Mouse (Mus musculus) embryo, embryonic 11 days (tissue): ENCODE measurements around the gene Flot2.

Experiments used
- DNase-seq: peaks from one replicate; pipeline ENCODE4 v3.0.0-alpha.2; 2015

Flot2 gene

GRCm38 (mm10) chr11:78065906-78066305, 28.2 kb downstream of the Flot2 start:
- no peak for DNase-seq

DNA sequence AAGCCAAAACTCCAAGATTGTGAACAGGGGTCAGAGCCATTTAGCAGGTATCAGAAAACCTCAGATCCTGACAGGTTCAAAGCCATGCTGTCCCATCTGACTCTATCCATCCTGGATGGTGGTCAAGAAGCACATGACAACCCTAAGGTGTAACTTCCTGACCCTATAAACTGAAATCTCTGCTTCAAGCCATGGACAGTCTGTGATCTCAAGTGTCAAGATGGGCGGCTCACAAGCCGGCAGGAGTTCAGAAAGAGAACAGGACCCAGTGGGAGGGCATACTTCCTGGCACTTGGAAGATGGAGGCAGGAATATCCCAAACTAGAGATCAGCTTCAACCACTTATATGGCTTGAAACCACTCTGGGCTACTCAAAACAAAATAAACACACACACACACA, 28.9 kb downstream of the Flot2 start:
- no peak for DNase-seq

DNA sequence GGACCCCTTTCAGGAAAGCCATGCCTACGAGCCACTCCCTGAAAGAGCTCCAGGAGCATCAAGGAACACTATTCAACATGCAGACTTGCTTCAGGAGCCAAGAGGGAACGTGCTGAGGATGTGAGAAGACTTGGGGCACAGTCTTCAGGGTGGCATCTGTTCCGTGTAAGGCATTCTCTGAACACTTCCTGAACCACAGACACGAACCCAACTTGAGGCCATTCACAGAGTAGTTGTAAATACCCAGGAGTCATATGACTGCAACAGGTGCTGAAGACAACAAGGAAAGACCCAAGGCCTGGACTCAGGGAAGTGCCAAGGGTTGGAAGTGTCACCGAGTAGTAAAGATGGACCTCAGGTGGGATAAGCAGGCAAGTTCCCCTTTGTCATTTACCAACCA, 29.8 kb downstream of the Flot2 start:
- no peak for DNase-seq

DNA sequence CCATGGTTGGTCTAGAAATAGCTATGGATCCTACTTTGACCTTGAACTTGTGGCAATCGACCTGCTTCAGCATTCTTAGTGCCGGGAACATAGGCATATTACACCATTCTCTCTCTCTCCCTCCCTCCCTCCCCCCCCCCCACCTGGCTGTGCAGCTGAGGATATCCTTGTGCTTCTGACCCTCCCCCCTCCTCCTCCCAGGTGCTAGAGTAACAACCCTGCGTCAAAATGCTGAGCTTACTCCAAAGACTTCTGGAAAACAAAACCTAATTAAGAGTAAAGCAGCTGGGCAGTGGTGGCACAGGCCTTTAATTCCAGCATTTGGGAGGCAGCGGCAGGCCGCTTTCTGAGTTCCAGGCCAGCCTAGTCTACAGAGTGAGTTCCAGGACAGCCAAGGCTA, 31.4 kb downstream of the Flot2 start:
- no peak for DNase-seq

GRCm38 (mm10) chr11:78069646-78070045, 31.9 kb downstream of the Flot2 start:
- DNase-seq: no peak

DNA sequence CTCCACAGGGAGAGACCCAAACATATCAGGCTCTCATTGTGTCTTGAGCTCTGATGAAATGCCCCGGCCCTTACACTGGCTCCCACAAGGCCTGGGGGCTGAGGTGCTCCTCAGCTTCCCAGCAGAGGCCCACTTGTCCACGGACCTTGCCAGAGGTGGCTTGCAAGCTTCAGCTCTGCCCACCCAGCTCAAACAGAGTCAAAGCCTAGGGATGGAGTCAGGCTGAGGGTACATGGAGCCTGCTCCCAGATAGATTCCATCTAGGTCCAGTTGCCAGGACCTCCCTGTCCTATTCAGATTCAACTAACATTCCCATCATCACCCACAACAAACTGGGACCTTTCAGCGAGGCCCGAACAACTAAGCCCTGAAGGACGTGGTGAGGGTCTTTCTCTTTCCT, 34.2 kb downstream of the Flot2 start:
- DNase-seq: no peak

DNA sequence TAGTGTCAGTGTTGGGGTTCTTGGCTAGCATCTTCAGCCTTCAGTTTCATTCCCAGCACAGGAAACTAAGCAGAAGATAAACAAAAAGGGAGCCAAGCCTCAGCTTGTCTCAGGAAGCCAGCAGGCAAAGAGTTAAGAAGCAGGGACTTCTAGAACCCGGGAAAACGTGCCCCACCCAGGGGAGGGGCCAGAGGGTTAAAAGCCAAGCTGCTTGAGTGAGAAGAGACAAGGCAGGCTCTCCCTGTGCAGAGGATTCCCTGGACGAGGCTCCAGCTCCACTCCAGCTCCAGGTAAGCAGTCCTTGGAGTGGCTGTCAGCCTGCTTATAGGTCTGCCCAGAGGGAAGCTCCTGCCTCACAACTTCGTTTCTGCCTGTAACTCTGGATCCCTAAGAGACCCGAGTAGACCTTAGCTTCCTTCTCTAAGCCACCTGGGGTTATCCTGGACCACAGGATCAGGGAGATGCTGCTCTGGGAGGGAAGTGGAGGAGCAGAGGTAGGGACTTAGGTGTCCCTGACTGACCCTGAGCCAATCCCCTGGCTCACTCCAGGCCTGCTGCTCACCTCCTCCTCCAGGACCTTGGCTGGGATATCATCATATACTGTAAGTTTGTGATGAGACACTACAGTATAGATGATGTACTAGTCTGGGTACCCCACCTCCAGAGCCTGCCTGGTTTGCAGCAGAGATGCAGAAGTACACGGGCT, 34.8 kb downstream of the Flot2 start:
- no peak for DNase-seq

DNA sequence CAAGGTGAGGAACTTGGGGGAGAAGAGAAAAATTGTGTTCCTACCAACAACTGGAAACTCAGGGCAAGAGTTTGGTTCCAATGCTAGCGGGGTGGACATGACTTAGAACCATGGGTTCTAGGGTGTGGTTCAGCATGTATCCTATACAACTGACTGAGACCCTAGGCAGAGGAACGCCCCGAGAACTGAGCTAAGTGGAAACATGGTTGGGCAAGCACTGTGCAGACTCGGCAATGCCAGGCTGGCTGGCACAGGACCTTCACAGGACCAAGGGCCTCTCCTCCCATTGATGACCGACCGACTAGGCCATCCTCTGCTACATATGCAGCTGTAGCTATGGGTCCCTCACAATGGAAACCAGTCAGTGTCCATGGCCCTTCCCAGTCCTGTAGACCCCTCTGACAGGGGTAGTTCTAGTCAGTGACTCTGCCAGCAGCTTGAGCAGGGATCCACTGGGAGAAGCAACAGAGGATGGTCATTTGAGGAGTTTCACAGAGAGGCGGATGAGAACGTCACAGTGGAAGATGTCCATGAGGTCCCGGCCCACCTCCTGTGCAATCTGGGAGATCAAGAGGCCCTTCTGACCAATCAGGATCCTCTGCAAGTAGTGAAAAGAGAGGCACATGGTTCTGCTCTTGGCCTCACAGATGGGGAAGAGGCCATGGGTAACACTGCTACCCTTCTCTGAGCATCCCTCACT, 36.0 kb downstream of the Flot2 start:
- no peak for DNase-seq

DNA sequence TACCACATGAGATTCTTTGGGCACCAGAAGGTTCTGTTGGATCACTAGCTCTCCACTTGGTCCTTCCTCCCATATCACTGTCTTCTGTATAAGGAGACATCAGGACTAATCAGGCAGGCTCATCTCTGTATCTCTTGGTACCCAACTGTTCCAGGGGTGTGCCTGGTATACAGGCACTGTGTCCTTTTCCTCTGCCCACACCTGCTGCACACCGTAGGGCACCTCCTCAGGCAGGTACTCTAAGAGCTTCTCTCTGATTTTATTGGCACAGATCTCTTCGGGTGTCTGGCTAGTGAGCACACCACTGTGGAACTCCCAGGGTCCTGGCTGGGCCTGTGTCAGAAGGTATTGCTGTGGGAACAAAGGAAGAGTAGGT, 36.5 kb downstream of the Flot2 start:
- no peak for DNase-seq

DNA sequence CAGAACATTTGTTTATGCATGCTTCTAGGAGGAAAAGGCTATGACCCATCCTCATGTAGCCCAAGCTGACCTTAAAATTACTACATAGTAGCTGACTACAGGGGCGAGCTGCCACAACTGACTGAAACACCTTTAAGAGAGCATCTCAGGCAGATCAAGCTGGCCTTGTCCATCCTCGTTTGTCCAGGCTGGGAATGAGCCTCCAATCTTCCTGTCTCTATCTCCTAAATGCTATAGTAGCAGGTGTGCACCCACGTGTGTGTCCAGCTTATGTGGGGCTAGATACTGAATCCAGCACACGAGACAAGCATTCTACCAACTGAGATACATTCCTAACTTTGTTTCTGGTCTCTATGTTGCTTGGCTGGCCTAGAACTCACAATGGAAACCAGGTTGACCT, 36.9 kb downstream of the Flot2 start:
- no peak for DNase-seq

DNA sequence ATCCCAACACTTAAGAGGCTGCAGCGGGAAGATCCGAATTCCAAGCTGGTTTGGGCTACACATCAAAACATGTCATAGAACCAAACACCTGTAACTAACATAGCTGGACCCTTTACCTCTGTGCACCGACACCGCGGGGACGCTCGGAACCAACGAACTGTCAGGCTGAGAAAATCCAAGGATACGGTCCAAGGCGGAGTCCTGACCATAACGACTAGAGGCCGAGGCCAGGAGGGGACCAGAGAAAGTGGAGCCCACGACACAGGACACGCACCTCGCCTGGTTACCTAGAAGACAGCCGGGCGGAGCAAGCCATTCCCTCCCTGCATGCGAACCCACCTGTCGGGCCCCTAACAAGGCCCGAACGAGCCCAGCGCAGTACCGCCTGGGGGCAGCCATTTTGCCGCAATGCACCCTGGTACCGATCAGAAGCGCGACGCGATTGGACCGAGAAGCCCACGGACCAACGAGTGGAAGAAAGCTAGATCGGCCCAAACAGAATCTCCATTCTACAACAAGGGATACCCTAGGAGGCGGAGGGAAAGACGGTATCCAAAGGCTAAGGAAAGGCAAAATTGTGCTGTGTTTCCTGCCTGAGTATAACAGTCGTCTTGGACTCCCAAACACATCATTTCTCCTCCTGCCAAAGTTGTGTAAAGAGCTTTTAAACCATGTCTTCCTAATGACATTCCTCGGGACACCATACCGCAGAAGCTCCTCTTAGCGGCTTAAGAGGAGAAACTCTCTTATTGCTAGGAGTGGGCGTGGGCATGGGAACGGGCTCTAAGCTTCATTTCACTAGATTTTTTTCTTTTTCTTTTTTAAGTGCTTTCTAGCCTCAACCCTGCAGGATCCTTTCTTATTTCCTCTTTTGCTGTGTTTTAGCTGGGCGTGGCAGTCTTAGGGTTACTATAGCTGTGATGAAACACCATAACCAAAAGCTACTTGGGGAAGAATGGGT, 42.5 kb downstream of the Flot2 start, which contains the start of gene Eral1:
Gene Eral1, minus strand, starts transcription at position 423 of the 961 bp plus-strand sequence.
- peak; percentile 93 for DNase-seq

DNA sequence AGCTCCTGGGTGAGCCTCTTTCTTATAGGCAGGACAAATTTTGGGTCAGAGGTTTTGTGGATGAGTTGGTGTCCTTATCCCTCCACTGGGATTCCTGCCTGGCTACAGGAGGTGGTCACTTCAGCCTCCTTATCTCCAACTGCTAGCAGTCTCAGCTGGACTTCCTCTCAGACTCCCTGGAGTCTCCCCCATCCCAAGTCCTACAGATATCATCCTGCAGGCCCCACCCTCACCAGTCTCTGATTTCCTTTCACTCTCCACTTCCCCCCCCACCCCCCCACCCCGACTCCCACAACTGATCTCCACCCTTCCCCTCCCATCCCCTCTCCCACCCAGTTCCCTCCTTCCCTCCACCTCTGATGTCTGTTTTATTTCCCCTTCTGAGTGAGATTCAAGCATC, 45.9 kb downstream of the Flot2 start:
- DNase-seq: no peak

DNA sequence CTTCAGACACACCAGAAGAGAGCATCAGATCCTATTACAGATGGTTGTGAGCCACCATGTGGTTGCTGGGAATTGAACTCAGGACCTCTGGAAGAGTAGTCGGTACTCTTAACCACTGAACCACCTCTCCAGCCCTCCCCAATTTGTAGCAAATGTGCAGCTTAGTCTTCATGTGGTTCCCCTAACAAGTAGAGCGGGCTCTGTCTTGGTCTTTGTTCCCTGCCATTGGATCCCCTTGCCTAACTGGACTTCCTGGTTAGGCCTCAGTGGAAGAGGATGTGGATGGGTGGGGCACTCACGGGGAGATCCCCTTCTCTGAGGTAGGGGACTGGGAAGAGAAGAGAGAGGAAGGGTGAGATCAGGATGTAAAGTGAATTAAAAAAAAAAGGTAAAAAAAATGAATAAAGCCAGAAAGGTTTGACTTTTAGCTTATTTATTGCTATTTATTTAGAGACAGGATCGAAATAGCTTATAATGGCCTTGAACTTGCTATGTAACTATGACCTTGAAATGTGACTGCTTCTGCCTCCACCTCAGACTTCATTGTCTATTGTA, 49.3 kb downstream of the Flot2 start:
- DNase-seq: no peak

GRCm38 (mm10) chr11:78087756-78088281, 50.1 kb downstream of the Flot2 start:
- no peak for DNase-seq

- DNase-seq: no peak
Observed at GRCm38 (mm10) chr11:78094137-78094503, 56.4 kb downstream of the Flot2 start.

DNA sequence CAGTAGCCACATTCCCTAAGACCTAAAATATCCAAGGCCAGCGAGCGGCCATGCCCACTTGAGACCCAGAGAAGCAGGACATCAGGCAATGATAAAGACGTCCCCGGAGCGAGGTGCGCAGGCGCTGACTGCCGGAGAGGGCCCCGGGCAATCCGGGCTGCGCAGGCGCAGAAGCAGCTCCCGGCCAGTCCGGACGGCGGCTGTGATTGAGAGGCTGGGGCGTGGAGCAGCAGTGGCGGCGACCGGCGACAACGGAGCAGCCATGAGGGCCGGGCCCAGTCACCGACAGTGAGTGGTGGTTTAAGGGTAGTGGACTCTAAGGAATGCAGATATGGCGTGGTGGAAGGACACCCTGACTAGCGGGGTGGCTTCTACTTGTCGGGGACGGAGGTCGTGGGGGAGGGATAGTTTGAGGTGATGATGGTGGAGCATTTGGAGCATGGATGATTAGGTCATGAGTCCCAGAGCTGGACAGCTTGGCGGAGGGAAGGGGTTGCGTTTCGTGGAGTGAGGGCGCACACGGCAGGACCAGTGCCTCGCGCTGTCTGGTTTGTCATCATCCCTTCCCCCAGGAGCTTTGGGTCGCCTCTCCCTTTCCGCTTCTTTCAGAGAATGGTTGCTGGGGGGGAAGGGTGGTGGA, 56.9 kb downstream of the Flot2 start, which contains the start of gene Fam222b:
Gene Fam222b, plus strand, starts transcription at position 157 of the 640 bp plus-strand sequence.
- DNase-seq: peak; percentile 95

GRCm38 (mm10) chr11:78095144-78095516, 57.4 kb downstream of the Flot2 start:
- no peak for DNase-seq

GRCm38 (mm10) chr11:78097077-78097476, 59.3 kb downstream of the Flot2 start:
- no peak for DNase-seq

DNA sequence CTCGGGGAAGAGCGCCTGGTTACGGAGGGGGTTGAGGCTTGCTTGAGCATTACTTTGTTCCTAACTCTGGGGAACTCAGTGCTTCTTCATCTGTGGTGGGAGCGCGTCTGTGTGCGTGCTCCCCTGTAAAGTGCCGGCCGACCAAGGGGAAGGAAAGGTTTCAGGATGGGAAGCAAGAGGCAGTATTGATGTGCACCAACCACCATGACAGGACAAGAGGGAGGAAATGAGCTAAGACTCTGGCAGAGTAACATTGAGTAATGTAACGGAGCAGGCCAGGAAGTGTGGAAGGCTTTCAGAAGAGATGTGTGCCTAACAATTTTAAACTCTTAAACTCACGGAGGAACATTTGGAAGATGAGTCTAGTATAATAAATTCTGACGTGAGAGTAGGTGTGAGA, 63.0 kb downstream of the Flot2 start:
- DNase-seq: no peak

- no peak for DNase-seq
Observed at GRCm38 (mm10) chr11:78102142-78102541, 64.4 kb downstream of the Flot2 start.

DNA sequence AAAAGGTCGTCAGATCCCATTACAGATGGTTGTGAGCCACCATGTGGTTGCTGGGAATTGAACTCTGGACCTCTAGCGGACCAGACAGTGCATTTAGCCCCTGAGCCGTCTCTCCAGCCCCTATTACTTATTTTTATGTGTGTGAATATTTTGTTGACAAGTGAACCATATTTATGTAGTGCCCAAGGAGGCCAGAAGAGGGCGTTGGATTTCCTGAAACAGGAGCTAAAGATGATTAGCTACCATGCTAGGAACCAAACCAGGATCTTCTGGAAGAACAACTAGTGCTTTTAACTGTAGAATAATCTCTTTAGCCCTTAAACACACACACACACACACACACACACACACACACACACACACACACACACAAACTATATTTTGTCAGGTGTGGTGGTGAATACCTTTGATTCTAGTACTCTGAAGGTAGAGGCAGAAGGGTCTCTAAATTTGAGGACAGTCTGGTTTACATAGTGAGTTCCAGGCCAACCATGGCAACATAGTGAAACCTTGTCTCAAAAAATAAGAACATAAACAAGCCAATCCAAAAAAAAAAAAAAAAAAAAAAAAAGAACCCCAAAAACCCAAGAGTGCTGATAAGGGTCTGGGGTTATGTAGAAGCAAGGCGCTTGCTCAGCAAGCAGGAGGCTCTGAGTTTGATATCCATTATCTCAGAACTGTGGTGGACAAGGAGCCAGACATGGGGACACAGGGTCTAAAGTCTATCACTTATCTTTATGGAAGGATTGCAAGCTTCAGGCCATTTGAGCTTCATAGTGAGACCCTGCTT, 65.4 kb downstream of the Flot2 start:
- no peak for DNase-seq

- no peak for DNase-seq
Observed at GRCm38 (mm10) chr11:78104501-78104900, 66.8 kb downstream of the Flot2 start.
